9 mouse cellular contexts compared by ENCODE assay signal in the genomic region with DNA sequence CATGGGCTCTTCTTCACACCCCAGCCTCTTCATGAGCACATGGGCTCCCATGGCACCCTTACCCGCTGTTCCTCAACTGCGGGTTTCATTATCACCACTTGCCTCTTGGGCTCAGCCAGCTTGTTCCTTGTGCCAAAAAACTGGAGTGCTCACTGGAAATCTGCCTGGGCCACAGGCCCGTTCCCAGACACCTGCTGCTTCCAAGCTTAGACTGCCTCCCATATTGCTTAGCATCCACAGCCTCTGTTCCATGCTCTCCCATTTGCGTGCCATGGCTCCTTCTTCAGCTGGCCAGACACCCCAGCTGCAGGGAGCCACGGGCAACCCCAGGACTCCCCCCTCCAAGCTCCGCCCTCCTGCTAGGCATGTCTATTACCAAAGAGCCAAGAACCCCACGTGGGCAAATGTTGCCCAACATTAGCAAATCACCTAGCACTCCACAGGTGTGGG.
DNase-seq lines count a peak whose midpoint lies in the region; ATAC-seq and TF ChIP-seq lines count a peak whose summit lies in the region.
"Had no signal": no experiment of that assay in that cellular context is flagged by ENCODE, and none has a peak within 500 bp of the region (broad histone marks: within the 10 kb centered on the region; RNA-seq: fewer than 3 reads in every experiment).

No protein-coding gene starts in this region.

- H3K36me3 ChIP-seq in limb, embryonic 10.5 days = no peaks in the 10 kb centered on the region
- no peaks in the 10 kb centered on the region for H3K36me3 ChIP-seq in midbrain, embryonic 15.5 days (replicated peaks)
- H3K36me3 ChIP-seq: midbrain, embryonic 12.5 days had no signal

- in situ Hi-C loops in Patski (cut with MboI; ENCODE audit: low pct_unique_long_range_greater_than_20kb) = no loop called here

- H3K27ac ChIP-seq in limb, embryonic 10.5 days = peak overlapping the region; percentile 4; the same call in 1 of the 2 replicates
- no peak overlapping the region for H3K27ac ChIP-seq in midbrain, embryonic 15.5 days

- H3K9ac ChIP-seq in midbrain, embryonic 15.5 days = no peak overlapping the region
- H3K9ac ChIP-seq: midbrain, embryonic 12.5 days had no signal

- CTCF ChIA-PET in Patski (lab: Charles Lee) = no interaction called here

- DNase-seq in adrenal gland, postnatal 14 days = peak; percentile 24
- no peak for DNase-seq in adrenal gland, postnatal 4 days (ENCODE audit: low spot score in 2 of 2)
- DNase-seq in Patski (ENCODE audit: low read depth, low spot score) = no peak
- peak; percentile 49 to 65 for DNase-seq in gastrocnemius, adult 8-10 months (ENCODE audit: low spot score in 2 of 2)
- no peak for DNase-seq in limb, embryonic 10.5 days (ENCODE audit: low spot score)
- no peak for DNase-seq in c-Kit-positive CD71-positive TER-119-positive erythroid progenitor cells, embryonic 14.5 days (ENCODE audit: low spot score)
- DNase-seq in testis, postnatal 10 days (ENCODE audit: low spot score) = no peak

- no peak overlapping the region for H3K4me3 ChIP-seq in limb, embryonic 10.5 days
- H3K4me3 ChIP-seq in midbrain, embryonic 15.5 days = no peak overlapping the region
- H3K4me3 ChIP-seq: midbrain, embryonic 12.5 days had no signal

- 67% methylated on average over 7 of the region's 7 CpGs for WGBS in limb, embryonic 10.5 days
- WGBS in midbrain, embryonic 15.5 days = 61% methylated on average over 7 of the region's 7 CpGs

- peaks cover 57% of the 10 kb centered on the region for H3K4me1 ChIP-seq in limb, embryonic 10.5 days
- H3K4me1 ChIP-seq in midbrain, embryonic 15.5 days = peaks cover 50% of the 10 kb centered on the region

- no peak overlapping the region for H3K4me2 ChIP-seq in midbrain, embryonic 15.5 days
- H3K4me2 ChIP-seq: midbrain, embryonic 12.5 days had no signal

- no peaks in the 10 kb centered on the region for H3K9me3 ChIP-seq in limb, embryonic 10.5 days (replicated peaks)
- no peaks in the 10 kb centered on the region for H3K9me3 ChIP-seq in midbrain, embryonic 15.5 days
- H3K9me3 ChIP-seq: midbrain, embryonic 12.5 days had no signal

- H3K27me3 ChIP-seq in Patski = no peaks in the 10 kb centered on the region
- no peaks in the 10 kb centered on the region for H3K27me3 ChIP-seq in limb, embryonic 10.5 days (ENCODE audit: low read depth, poor library complexity, severe bottlenecking)
- H3K27me3 ChIP-seq in midbrain, embryonic 15.5 days (replicated peaks) = no peaks in the 10 kb centered on the region

- no peak for TF ChIP-seq CTCF in Patski (IDR thresholded peaks at IDR 0.05)

- POLR2A ChIA-PET in Patski (lab: Charles Lee) = no interaction called here

- ATAC-seq in Patski = peak; percentile 27
- ATAC-seq in midbrain, embryonic 15.5 days (replicated peaks) = no peak

Comparison
In these comparisons a context has a peak if more than half of its experiments do, and no peak if none do; other contexts are left out.
1. DNase-seq: peak in adrenal gland, postnatal 14 days (single experiment) and gastrocnemius, adult 8-10 months (2 of 2); none in adrenal gland, postnatal 4 days (0 of 2), Patski (single experiment), limb, embryonic 10.5 days (single experiment), c-Kit-positive CD71-positive TER-119-positive erythroid progenitor cells, embryonic 14.5 days (single experiment) and testis, postnatal 10 days (single experiment).